Mouse (Mus musculus) urinary bladder, adult 2 months (tissue): ENCODE results near the gene Dnaic1. TPM values are rescaled to one million over a fixed set of nuclear protein-coding genes. Genes with fewer than 3 reads are reported as not detected.

Experiments used
- DNase-seq: peaks from one replicate; pipeline ENCODE4 v3.0.0; 2022; ENCODE audit warnings: low spot score
- polyA plus RNA-seq: library from polyadenylated mRNA; depleted of rRNA; stranded (reverse); fragments of >200 nt; gene quantifications from 2 replicates; pipeline ENCODE4 v1.2.3, GENCODE M21; 2012; rRNA removed

Gene Dnaic1
- polyA plus RNA-seq: 85.3 and 93.8 TPM in 2 replicates

DNA sequence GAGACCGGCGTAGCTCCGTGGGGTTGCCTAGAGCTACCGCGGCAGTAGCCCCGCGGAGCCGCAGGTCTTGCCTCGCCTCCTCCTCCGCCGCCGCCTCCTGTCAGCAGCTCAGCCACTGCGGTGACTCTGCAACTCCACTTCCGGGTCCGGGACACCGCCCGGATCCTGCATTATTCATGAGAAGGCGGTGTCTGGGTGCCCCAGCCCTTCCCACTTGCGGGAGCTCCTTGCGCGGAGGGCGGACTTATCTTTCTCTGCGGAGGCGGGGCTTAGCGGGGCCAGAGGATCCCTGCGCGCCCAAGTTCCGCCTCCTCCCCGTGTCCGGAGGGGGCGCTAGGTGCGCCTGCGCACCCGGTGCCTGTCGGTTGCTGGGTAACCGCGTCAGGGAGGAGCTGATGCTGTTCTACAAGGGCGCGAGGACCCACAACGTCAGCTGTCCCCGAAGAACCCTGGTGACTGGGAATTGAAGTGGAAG, at the start of gene Dnaic1, which contains the start of gene Fam219a:
TSS of gene Dnaic1 (plus strand) at position 365 of the 475 bp plus-strand sequence.
TSS of gene Fam219a (minus strand) at position 128 of the 475 bp plus-strand sequence.
- peak; percentile 91 for DNase-seq

DNA sequence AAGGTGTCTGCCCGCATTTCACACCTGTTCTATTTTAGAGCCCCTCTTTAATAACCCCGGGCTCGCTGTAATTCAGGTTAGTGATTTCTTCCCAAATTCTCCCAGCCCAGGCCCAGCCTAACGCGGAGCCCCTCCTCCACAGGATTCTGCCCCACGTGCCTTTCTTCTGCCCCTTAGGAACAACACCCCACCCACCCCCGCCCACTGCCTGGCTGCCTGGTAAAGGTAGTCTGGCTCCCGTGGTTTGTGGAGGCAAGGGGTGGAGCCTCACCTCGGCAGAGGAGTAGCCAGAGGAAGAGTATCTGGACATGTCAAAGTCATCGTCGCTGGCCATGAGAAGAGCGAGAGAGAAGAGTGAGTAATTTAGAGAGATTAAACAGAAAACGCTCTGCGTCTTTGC, 48.9 kb upstream of the Dnaic1 start:
- DNase-seq: no peak

DNA sequence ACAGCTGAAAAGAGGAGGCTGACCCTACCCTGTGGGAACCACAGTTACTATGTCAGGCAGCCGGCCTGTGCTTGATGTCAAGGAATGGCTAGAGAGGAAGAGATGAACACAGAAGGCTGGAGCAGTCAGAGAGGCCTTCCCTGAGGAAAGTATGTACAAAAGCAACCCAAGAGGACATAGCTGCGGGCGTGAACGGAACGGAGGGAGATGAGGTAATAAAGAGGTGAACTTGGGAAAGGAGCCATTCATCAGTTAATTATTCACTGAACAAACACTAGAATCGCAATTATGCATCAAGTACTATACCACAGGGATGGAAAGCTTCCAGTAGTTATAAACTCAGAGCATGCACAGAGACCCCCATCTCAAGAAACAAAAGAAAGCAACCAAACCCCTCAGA, 47.4 kb upstream of the Dnaic1 start:
- no peak for DNase-seq

DNA sequence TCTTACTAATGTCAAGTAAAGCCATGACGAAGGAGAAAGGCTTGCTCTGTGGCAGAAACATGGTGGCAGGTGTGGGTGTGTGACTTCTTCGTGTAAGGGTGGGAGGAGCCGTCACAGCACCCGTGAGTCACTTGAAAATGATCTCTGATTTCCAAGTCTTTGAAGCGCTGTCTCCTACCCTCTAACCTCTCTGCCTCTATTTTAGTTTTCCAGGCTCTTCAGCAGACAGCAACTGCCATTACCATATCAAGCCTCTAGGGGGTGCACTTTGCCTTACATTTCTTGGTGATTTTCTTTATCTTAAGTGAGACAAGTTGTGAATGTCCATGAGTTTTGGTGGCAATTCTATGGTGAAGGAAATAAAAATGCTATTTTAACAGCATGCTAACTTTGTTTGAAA, 46.8 kb upstream of the Dnaic1 start:
- DNase-seq: no peak

DNA sequence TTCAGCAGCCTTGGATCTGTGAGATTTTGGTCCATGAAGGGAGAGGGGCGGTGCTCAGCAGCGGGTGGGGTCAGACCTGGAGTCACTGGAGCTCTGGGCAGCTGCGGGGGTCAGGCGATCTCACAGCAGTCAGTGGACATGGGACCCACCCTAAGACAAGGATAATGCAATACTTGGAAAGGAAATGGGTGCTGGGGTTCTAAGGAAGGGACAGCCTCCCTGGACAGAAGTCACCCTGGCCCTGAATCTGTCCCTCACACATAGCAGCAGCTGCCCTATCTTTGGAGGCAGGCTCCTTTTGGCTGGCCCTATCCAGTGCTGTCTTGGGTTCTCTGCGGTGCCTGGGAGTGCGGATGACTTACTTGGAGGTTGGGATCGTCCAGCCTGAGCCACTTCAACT, 45.7 kb upstream of the Dnaic1 start:
- no peak for DNase-seq

DNA sequence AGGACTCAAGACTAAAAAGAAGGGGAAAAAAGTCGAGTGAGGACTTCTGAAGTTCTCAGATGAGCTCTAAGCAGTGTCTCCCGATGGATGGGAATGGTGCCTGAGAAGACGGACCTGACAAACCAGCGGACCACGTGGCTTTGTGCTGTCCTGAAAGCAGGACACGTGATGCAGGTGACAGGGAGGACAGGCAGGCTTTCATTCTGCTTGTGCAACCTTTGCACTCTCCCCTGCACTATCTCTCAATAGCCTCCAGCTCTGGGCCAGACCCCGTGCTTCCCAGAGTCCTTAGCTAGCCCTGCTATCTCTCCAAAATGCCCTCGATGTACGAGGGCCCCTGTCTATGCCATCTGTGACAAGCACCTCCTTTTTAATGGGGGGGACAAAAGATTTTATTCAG, 44.7 kb upstream of the Dnaic1 start:
- DNase-seq: no peak

DNA sequence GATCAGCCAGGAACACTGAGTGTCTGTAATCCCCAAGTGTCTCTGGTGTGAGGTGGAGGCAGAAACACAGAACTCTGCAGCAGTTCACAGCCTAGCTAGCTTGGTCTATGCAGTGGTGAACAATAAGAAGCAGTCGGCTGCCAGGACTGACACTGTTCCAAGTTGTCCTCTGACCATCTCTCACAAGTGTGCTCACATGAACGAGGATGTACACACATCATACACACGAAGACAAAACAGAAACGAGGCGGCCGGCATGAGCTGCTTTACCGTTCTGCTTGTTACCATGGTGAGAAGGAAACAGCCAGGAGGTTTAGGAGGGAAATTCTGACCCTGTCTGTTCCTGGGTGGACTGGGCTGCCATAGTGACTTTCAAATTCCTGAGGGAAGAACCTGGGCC, 43.0 kb upstream of the Dnaic1 start:
- DNase-seq: no peak

DNA sequence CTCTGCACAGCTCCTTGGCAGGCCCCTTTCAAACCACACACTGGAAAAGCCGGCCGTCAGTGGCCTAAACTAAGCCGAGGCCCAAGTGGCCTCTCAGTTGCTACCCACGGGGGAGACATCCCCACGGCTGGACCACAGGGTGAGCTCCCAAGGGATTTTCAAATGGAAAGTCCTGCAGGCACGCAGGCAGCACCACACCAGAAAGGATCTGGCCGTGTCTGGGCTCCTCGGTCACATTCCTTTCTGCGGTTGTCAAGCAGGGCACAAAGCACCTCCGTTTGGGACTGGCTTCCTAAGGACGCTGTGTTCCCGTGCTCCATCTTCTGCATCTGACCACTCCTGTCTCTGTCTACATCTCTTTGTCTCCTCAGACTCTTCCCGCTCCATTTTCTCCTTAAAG, 42.5 kb upstream of the Dnaic1 start:
- DNase-seq: no peak

DNA sequence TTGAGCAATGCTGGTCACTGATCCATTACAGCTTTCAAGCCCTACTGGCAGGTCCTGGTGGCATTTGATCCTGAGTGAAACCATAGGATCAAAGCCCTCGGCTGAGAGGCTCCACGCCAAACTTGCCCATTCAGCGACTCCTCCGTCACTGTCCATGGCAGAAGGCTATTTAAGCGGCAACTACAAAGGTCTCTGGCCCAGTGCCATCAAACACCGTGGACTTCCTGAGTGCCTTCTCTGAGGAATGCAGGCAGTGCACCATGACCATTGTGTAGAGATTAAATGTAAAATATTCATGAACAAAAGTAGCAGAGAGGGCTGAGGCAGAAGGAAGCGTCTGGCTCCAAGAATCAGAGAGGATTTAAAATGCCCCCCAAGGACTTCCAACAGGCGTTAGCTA, 41.6 kb upstream of the Dnaic1 start:
- DNase-seq: no peak

DNA sequence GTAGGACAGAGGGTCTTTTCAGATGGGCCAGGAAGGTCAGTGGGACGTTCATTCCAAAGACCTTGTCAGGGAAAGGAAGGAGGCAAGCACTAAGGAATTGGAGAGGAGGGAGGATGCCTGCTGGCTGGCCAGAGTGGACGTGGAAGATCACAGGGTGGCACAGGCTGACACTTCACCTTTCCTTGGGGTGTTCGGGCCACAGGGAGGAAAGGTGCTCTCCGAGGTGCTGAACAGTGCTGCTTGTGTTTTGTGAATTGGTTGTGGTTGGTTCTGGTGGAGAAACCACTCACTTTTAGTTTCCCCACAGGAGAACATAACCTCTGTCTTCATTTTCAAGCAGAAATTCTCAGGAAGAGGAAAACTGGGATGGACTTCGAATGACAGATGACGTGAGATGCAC, 37.2 kb upstream of the Dnaic1 start:
- no peak for DNase-seq

DNA sequence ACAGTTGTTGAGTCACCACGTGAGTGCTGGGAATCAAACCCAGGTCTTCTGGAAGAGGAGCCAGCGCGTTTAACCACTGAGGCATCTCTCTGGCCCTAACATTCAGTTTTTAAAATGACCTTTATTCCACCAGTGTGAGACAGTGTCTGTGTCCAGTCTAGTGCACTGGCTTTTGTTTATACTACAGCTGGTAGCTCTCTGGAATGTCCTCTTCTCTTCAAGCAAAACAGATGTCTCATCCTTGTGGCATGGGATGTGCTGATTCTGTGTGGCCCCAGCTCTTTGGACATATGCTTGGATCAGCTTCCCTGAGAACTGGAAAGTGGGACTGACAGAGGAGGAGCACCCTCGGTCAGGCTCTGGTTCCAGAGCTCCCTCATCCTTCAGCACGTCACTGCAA, 34.7 kb upstream of the Dnaic1 start:
- no peak for DNase-seq

DNA sequence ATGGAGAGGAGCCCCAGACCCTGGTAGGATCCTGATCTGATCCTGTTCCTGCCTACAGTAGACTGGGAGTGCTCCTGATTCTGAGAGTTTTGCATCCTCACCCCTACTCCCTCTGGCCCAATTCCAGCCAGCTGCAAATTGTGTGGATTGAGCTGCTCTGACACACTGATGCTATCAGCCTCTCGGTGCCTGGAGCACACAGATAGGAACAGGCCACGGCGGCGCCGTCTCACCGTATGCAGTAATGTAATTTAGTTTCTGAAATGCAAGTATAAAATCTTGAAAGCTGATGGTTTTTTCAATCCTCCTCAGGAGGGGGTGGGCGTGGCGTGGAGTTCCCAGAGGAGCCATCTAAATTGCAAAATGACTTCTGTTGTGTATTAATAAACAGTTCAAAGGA, 27.4 kb upstream of the Dnaic1 start:
- no peak for DNase-seq

DNA sequence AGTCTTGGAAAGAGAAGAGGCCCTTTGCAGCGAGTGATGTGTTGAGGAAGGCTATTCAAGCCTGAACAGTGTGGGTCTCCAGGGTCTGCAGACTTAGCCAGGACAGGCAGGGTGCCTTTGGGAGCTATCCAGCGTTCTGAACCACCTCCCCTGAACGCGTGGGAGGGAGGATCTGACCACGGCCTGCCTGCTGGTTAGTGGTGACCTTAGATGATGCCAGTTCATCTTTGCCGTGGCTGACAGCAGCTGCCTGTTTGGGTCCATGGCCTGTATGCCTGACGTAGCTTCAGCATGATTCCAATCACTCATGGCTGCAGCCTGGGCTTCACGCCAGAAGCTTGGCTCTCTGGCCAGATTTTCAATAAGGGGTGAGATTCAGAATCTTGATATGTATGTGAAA, 23.6 kb upstream of the Dnaic1 start:
- no peak for DNase-seq

DNA sequence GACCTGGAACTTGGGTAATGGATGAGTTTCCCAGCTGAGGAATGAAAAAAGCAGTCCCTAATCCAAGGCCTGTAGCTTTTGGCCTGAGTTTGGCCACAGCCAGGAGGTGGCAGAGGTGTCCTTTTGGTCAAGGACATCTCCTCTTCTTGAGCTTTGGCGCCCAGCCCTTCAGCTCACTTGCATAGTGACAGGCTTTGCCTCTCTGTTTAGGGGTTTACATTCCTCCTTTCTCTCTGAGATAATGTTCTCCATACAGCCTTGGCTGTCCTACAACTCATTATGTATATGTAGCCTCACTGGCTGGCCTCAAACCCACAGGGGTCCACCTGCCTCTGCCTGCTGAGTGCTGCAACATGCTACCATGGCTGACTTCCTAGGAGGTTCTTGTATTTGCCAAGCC, 22.5 kb upstream of the Dnaic1 start:
- DNase-seq: no peak

DNA sequence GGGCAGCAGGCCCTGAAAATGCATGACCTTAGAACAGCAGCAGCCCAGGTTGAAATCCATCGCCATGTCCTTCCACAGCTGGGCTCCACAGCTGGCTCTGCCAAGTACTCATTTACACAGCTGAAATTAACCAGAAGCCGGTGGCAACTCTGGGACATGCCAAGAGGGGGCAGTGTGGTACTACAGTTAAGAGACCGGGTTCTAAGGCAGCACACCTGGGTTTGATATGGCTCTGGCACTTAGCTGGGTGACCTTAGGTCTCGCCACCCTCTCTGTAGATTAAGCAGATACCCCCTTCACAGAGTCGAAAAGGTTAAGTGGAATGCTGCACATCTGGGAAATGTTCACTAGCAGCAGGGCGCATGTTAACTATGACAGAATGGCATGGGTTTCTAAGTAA, 17.0 kb upstream of the Dnaic1 start:
- DNase-seq: peak; percentile 36

DNA sequence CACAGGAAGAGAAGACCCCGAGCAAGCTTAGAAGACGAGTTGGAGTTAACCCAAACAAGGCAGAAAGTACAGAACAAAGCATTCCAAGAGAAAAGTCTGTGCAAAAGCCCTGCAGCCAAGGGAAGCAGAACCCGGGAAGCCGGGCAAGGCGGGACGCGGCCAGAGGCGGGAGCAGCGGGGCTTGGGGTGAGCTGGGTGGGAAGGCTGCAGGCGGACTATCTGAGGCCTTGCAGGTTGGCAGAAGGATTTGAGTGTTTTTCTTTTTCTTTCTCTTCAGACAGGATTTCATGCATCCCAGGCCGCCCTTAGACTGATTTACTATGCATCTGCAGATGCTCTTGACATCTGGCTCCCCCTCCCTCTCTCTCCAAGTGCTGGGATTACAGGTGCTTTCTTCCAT, 16.5 kb upstream of the Dnaic1 start:
- no peak for DNase-seq

DNA sequence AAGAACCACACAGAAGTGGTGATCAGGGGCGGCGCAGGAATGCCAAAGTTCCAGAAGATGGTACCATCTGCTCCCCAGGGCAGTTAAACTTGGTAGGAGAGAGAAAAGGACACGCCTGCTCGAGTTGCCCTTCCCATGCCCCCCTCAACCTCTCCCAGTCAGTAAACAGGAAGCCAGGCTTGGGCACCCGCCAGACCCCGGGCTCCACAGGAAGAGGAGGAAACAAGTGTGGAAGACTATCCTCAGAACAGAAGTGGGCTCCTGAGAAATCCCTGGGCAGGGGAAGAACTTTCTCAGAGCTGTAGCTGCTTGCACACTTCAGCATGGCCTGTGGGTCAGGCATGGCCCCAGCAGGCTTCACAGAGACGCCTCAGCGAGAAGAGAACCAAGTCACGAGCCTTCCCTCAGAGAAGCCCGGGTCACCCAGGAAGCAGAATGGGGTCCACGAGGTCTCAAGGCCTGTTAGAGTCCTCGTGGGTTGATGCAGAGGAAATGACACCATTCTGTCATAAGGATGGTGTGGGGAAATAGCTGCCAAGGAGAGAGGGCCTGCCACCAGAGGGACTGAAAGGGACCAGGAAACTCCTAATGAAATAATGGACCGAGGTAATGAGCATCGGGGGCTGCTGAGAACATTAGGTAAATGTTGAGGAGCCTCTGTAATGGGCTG, 14.4 kb upstream of the Dnaic1 start:
- no peak for DNase-seq

DNA sequence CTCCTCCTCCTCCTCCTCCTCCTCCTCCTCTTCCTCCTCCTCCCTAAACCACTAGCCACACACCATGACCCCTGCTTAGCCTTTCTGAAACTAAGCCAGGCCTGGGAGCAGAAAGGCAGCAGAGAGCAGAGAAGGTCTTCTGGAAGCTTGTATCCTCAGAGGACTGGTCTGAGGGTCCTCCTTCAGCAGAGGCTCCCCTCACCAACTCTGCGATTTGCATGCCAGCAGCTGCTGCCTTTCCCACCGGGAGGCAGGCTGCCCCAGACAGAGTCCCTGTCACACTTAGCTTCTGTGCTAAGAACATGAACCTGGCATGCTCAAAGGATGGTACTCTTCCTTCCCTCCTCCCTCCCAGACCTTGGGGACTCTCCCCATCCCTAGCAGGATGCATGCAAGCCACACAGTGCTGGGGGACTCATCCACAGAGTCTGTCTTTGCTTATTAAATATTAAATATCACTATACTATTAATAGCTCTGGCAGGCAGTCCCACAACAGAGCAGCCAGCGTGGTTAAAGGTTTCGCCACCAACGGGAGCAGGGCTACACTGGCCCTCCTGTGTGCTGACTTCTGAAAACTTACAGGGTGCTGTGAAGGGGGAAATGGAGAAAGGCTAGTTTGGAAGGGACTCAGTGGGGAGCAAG, 13.1 kb upstream of the Dnaic1 start:
- DNase-seq: no peak

DNA sequence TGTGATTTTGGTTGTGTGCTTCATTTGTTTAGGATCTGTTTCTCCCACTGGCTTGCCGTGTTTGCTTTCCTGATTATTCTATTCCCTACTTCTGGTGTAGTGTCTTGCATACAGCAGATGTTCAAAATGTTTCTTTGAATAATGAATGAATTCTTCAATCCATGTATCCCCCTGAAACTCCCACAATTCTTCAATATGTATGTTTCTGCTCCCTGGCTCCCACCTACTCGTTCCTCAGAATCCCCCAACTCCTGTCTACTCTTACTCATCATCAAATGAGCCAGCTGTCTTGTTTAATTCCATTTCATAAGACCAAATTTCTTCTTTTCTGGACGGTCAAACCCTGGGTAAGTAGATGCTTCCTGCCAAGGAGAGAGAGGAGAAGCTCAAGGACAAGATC, 12.5 kb upstream of the Dnaic1 start:
- no peak for DNase-seq

DNA sequence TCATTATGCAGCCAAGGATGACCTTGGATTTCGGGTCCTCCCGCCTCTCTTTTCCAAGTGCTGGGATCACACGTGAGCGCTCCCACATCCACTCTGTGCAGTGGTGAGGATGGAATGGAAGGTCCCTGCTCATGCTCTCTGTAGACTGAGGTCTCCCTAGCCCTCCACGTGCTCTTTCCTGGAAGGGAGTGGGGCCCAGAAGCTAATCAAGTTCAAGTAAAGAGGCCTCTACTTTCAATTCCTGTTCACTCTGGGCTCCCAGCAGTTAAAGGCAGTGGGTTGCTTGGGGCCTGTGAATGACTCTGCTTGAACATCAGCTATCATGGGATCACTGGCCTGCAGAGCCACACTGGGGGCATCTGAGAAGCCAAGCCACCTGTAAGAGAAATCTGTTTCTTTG, 6.3 kb upstream of the Dnaic1 start:
- no peak for DNase-seq

DNA sequence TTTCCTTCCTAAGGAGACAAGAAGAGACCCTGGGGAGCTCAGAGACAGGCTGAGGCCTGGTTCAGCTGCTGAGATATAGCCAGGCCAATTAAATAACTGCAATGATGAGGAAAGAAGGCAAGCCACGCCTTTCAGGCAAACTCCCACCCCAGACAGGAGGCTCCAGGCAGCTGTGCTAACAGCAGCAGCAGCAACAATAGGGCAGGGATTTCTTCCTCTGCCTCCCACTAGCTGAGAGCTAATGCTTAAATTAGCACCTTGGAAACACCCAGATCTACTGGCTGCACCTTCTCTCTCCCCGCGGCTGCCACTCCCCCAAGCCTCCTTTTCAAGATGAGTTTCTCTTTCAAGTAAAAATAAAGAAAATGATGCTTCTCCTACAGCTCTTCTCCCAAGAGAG, 3.5 kb upstream of the Dnaic1 start:
- DNase-seq: no peak

DNA sequence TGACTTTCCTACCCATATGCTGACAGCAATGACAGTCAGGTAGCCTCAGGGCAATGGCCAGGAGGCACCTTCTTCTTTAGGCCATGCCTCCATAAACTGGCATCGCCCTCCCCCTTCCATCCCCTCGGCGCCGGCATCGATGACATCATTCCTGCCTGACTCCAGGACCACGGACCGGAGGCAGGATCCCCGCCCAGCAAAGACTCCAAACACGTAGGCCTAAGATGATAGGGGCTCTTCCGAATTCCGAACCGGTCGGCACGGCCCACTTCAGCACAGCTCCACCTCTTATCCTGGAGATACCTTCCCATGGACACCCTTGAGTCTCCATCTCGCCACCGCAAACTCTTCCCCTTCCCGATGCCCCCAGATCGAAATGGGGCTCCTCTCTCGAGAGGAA, 1.3 kb upstream of the Dnaic1 start:
- no peak for DNase-seq

DNA sequence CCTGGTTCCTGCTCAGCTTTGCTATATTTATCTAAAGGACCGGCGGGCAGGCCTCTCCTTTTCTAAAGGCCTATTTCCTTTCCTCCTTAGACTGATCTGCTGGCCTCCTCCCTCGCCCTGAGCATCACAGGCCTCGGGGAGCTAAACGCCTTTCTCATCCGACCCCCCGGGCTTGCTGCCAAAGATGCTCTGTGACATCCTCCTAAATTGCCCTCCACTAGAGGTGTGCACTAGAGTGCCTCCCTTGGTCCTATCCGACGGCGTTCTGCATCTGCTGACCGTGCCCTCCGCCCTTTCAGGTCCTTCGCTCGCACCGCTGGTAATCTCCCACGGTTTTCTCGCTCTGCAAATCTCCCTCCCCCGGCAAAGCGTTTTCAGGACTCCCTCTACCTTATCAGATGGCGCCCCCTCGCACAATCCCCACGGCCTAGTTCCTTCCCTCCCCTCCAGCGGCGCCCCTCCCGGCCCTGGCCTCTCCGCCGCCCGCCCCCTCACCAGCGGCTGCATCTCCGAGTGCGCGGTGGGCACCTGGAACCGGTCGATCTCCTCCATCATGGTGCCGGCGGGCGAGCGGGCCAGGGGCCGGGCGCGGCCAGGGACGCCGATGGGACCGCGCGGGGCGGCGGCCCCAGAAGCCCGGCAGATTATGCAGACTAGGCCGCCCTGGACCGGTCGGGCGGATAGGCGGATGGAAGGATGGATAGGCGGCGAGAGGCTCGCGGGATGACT, 729 bp upstream of the Dnaic1 start:
- peak; percentile 31 for DNase-seq
